Mouse (Mus musculus) cerebellum, adult 11 months (tissue): ENCODE measurements around the gene Gm21698.
A peak's percentile ranks its signal among the peaks of the same experiment; 100 is the strongest.
"Not testable (repeated sequence)": the region's sequence is repeated elsewhere in the genome, so short reads cannot be mapped to it uniquely, and the experiment has no call there.

Source experiments
- DNase-seq: peaks from one replicate; pipeline ENCODE4 v3.0.0; 2022

The Gm21698 gene

DNA sequence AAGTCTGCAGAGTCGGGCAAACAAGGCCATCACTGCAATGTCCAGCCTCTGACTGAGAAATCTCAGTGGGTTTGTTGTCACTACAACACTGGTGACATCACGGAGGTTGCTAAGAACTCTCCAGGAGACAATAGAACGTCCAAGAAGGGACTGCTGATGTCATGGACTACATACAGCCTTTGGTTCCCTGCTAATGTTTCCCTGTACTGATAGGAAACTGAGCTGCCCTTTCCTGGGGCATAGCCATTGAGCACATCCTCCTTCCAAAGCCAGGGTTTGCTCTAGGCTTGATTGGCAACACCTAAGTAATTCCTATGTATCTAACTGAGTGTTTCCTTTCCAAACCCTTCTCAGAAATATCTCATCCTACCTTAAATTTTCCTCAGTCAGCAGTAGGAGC, at the start of gene Gm21698:
Gene Gm21698 (minus strand): TSS at position 101 of the 400 bp plus-strand sequence.
- DNase-seq: not testable (repeated sequence)

- not testable (repeated sequence) for DNase-seq
These were observed 34.4 kb upstream of the Gm21698 start, which contains the start of gene Gm5862 for GRCm38 (mm10) chr5:26022816-26023215. Gene Gm5862 (minus strand): TSS chr5:26022916.

GRCm38 (mm10) chr5:26007697-26008096, 19.2 kb upstream of the Gm21698 start:
- DNase-seq: not testable (repeated sequence)

DNA sequence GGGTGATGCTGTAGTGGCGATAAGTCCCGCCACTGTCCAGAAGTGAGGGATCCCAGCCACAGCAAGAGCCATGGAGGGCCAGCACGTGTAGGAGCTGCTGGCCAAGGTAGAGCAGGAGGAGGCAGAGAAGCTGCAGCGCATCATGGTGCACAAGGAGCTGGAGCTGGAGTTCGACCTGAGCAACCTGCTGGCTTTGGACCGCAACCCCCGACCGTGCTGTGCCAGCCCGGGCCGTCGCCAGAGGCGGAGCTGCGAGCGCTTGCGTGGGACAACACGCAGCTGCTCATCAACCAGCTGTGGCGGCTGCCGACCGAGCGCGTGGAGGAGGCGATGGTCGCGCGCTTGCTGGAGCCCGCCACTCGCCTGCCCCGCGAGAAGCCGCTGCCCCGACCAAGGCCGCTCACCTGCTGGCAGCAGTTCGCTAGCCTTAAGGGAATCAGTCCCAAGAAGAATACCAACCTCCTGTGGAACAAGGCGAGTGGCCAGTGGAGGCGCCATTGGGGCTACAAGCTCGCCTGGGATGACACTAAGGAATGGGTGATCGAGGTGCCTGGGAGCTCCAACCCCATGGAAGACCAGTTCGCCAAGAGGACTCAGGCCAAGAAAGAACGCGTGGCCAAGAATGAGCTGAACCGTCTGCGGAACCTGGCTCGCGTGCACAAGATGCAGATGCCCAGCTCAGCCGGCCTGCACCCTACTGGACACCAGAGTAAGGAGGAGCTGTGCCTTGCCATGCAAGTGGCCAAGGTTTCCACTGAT, 18.7 kb upstream of the Gm21698 start:
- DNase-seq: peak; percentile 12

GRCm38 (mm10) chr5:26004698-26005097, 16.2 kb upstream of the Gm21698 start, which contains the start of gene Gm1979:
Gene Gm1979 (minus strand): TSS chr5:26004798.
- not testable (repeated sequence) for DNase-seq

DNA sequence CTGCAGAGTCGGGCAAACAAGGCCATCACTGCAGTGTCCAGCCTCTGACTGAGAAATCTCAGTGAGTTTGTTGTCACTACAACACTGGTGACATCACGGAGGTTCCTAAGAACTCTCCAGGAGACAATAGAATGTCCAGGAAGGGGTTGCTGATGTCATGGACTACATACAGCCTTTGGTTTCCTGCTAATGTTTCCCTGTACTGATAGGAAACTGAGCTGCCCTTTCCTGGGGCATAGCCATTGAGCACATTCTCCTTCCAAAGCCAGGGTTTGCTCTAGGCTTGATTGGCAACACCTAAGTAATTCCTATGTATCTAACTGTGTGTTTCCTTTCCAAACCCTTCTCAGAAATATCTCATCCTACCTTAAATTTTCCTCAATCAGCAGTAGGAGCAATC, 15.9 kb downstream of the Gm21698 start, which contains the start of gene Gm21680:
Gene Gm21680 (minus strand): TSS at position 101 of the 400 bp plus-strand sequence.
- not testable (repeated sequence) for DNase-seq

DNA sequence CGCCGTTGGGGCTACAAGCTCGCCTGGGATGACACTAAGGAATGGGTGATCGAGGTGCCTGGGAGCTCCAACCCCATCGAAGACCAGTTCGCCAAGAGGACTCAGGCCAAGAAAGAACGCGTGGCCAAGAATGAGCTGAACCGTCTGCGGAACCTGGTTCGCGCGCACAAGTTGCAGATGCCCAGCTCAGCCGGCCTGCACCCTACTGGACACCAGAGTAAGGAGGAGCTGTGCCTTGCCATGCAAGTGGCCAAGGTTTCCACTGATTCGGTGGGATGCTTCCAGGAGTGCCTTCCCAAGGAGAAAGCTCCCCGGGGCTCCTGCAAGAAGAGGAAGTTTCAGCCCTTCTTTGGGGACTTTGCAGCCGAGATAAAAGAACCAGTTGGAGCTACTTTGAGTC, 31.4 kb downstream of the Gm21698 start:
- DNase-seq: not testable (repeated sequence)

DNA sequence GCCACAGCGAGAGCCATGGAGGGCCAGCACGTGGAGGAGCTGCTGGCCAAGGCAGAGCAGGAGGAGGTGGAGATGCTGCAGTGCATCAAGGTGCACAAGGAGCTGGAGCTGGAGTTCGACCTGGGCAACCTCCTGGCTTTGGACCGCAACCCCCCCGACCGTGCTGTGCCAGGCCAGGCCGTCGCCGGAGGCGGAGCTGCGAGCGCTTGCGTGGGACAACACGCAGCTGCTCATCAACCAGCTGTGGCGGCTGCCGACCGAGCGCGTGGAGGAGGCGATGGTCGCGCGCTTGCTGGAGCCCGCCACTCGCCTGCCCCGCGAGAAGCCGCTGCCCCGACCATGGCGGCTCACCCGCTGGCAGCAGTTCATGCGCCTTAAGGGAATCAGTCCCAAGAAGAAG, 31.8 kb downstream of the Gm21698 start:
- not testable (repeated sequence) for DNase-seq

GRCm38 (mm10) chr5:25954317-25954716, 34.1 kb downstream of the Gm21698 start, which contains the start of gene Gm21671:
Gene Gm21671 (minus strand): TSS chr5:25954417.
- DNase-seq: not testable (repeated sequence)

DNA sequence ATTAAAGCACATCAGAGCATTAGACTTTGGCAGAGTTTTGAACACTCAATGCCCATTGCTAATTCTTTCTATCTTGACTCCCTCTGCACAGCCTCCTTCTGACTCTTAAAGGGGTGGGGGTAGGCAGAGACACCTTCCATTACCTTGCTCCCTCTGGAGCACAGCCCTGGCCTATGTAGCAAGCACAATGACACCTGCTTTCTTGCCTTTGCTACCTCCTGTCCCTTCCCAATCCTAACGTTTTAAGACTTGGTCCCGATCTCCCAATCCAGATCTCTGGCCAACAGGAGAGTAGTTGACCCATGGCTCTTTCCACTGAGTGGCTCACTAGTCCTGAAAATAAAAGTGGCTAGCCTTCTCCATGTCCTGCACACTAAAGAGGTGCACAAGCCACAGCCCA, 43.1 kb downstream of the Gm21698 start:
- not testable (repeated sequence) for DNase-seq

GRCm38 (mm10) chr5:25942281-25942680, 46.2 kb downstream of the Gm21698 start, which contains the start of gene Gm21663:
Gene Gm21663 (minus strand): TSS chr5:25942381.
- DNase-seq: not testable (repeated sequence)
